Mouse (Mus musculus): ENCODE measurements around the gene Rhobtb3.

DNA sequence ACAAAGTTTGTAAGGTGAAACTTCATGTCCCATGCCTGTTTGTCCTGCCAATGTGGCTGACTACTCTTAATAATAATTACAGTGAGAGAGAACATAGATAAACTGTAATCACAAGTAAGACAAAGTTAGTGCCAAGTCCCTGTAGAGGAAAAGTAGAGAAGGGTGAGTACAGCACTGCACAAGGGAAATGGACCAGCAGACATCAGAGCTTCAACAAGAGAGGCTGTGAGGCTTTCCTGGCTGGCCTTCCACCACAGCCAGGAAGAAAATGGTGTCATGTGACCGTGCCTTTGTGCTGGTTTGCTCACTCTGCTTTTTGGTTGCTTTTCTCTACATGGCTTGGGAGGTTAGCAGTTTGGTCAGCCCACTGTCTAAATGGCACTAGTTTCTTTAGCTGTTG lies 31.9 kb upstream of the Rhobtb3 start:
- TF ChIP-seq CTCF (IDR thresholded peaks at IDR 0.05; ENCODE audit: low read depth, low read length) = no peak
- TF ChIP-seq POLR2A (IDR thresholded peaks at IDR 0.05; ENCODE audit: borderline replicate concordance, low read depth, low read length) = no peak

Measured in bone marrow macrophage, adult 2 months (primary cell).